Mouse (Mus musculus): ENCODE measurements at regions not wholly inside any gene's neighbourhood (a gene's known extent, or its start where the extent isn't known, plus 50 kb on each side); places are given as distances from the start of the nearest gene placed in this dataset.

DNA sequence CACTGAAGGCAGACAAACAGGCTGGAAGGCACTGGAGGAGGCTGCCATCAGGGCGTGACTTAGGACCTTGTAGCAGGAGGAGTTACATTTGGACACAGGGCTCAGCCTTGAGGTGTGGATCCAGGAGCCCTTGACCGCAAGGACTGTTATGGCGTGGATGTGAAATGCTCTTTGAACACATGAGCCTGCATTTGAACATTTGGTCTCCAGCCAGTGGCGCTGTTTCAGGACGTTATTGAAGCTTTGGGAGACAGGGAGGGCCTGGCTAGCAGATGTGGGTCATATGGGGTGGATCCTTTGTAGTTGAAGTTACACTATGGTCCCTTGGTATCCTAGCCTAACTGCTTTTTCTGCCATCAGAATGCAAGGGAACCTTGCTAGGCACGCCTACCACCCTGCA lies 87.0 kb upstream of the Twist2 start:
- Histone ChIP-seq H3K4me1 (ENCODE audit: insufficient read depth, low read depth, low read length) (no peaks in the 10 kb centered on the region), H3K4me3 (ENCODE audit: low read depth, low read length) (no peak overlapping the region), H3K36me3 (replicated peaks) (no peaks in the 10 kb centered on the region), H3K9me3 (replicated peaks) (no peaks in the 10 kb centered on the region), H3K27me3 (ENCODE audit: insufficient read depth, low read length) (peaks cover 4% of the 10 kb centered on the region; the same call in 1 of the 2 replicates)
- ATAC-seq (ENCODE audit: extremely low read depth, insufficient number of reproducible peaks, low FRiP score, poor library complexity, severe bottlenecking) (no peak), DNase-seq (ENCODE audit: low spot score) (no peak)
- TF ChIP-seq TAL1 (conservative IDR thresholded peaks at IDR 0.05; ENCODE audit: low read depth, low read length), result no peak
- no peak for TF ChIP-seq GATA2 (IDR thresholded peaks at IDR 0.05; ENCODE audit: borderline replicate concordance, low read depth, low read length)

DNA sequence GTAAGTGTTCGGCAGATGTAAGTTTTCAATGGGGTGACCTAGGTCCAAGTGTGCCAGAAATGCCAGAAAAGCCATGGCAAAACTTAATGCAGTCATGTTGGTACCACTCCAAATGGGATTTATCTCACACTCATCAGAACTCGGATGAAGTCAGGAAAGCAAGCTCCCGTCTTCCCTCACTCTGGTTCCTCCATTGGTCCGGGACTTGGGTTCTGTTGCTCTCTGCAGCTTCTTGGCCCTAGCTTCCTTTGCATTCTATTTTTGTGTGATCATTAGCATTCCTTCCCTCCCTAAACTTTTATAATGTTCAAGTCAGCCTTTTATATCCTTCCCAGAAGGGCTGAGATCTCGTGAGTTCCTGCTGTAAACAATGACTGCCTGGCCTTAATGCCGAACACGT lies 85.9 kb upstream of the Twist2 start:
- TF ChIP-seq CTCF (IDR thresholded peaks at IDR 0.05; ENCODE audit: low read depth, low read length), result no peak
- no peak for TF ChIP-seq TAL1 (conservative IDR thresholded peaks at IDR 0.05; ENCODE audit: low read depth, low read length)
- TF ChIP-seq POLR2AphosphoS5 (IDR thresholded peaks at IDR 0.05; ENCODE audit: insufficient replicate concordance, low read depth, low read length), result no peak
- TF ChIP-seq GATA2 (IDR thresholded peaks at IDR 0.05; ENCODE audit: borderline replicate concordance, low read depth, low read length), result no peak
- ATAC-seq (ENCODE audit: extremely low read depth, insufficient number of reproducible peaks, low FRiP score, poor library complexity, severe bottlenecking), result no peak
- Histone ChIP-seq H3K27me3 (ENCODE audit: insufficient read depth, low read length) (no peaks in the 10 kb centered on the region; the same call in 1 of the 2 replicates), H3K36me3 (replicated peaks) (no peaks in the 10 kb centered on the region), H3K4me1 (ENCODE audit: insufficient read depth, low read depth, low read length) (no peaks in the 10 kb centered on the region; the same call in 1 of the 2 replicates), H3K9me3 (replicated peaks) (no peaks in the 10 kb centered on the region), H3K4me3 (ENCODE audit: low read depth, low read length) (no peak overlapping the region)
- DNase-seq (ENCODE audit: low spot score), result no peak

DNA sequence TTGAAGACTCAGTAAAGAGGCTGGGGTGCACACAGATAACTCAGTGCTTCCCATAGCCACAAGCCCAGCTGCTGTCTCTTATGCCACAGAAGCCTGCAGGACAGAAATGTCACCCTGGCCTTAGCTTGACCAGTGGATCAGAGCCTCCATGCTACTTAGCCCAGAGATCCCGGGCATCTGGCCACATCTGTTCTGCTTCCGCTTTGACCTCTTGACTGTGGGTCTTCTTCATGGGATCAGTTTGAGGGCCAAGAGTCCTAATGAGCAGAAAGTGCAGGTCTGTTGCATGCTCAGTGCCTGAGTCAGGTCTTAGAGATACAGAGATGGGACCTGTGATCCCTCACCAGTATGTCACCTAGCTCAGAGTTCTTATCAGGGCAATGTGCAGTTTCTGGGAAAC lies 85.5 kb upstream of the Twist2 start:
- no peak for ATAC-seq (ENCODE audit: extremely low read depth, insufficient number of reproducible peaks, low FRiP score, poor library complexity, severe bottlenecking)
- Histone ChIP-seq H3K4me3 (ENCODE audit: low read depth, low read length) (no peak overlapping the region), H3K27me3 (ENCODE audit: insufficient read depth, low read length) (no peaks in the 10 kb centered on the region; the same call in 1 of the 2 replicates), H3K36me3 (replicated peaks) (no peaks in the 10 kb centered on the region), H3K9me3 (replicated peaks) (no peaks in the 10 kb centered on the region), H3K4me1 (ENCODE audit: insufficient read depth, low read depth, low read length) (peaks cover 3% of the 10 kb centered on the region; the same call in 1 of the 2 replicates)
- no peak for TF ChIP-seq TAL1 (conservative IDR thresholded peaks at IDR 0.05; ENCODE audit: low read depth, low read length)
- no peak for TF ChIP-seq GATA1 (IDR thresholded peaks at IDR 0.05; ENCODE audit: borderline replicate concordance, low read length)
- TF ChIP-seq CTCF (IDR thresholded peaks at IDR 0.05; ENCODE audit: low read depth, low read length), result no peak
- TF ChIP-seq POLR2AphosphoS5 (IDR thresholded peaks at IDR 0.05; ENCODE audit: insufficient replicate concordance, low read depth, low read length), result no peak
- no peak for TF ChIP-seq GATA2 (IDR thresholded peaks at IDR 0.05; ENCODE audit: borderline replicate concordance, low read depth, low read length)
- DNase-seq (ENCODE audit: low spot score), result no peak

DNA sequence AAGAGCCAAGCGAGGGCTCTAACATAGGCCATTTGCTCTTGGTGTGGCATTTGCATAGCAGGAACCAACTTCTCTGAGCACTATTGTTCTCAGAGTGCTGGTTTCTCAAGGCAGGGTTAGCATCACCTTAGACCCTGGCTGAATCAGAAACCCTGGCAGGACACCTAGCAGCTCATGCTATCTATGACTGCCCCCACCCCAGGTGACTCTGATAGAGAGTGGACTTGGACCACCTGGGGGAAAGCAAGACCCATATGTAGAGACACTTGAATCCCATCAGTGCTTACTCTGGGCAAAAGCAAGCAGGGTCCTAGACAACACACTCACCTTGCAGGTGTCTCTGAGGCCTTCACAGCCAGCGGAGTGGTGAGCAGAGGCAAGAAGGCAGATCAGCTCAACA lies 84.4 kb upstream of the Twist2 start:
- no peaks in the 10 kb centered on the region; the same call in 1 of the 2 replicates for H3K27me3 ChIP-seq (ENCODE audit: insufficient read depth, low read length)
- H3K4me3 ChIP-seq (ENCODE audit: low read depth, low read length), result no peak overlapping the region
- ATAC-seq (ENCODE audit: extremely low read depth, insufficient number of reproducible peaks, low FRiP score, poor library complexity, severe bottlenecking) (no peak), DNase-seq (ENCODE audit: low spot score) (no peak)
- H3K4me1 ChIP-seq (ENCODE audit: insufficient read depth, low read depth, low read length), result peaks cover 4% of the 10 kb centered on the region; the same call in 1 of the 2 replicates
- H3K36me3 ChIP-seq (replicated peaks), result no peaks in the 10 kb centered on the region
- TF ChIP-seq TAL1 (conservative IDR thresholded peaks at IDR 0.05; ENCODE audit: low read depth, low read length), result no peak
- no peak for TF ChIP-seq GATA2 (IDR thresholded peaks at IDR 0.05; ENCODE audit: borderline replicate concordance, low read depth, low read length)
- no peak for TF ChIP-seq CTCF (IDR thresholded peaks at IDR 0.05; ENCODE audit: low read depth, low read length)
- no peak for TF ChIP-seq POLR2AphosphoS5 (IDR thresholded peaks at IDR 0.05; ENCODE audit: insufficient replicate concordance, low read depth, low read length)
- TF ChIP-seq GATA1 (IDR thresholded peaks at IDR 0.05; ENCODE audit: borderline replicate concordance, low read length), result no peak
- H3K9me3 ChIP-seq (replicated peaks), result no peaks in the 10 kb centered on the region

DNA sequence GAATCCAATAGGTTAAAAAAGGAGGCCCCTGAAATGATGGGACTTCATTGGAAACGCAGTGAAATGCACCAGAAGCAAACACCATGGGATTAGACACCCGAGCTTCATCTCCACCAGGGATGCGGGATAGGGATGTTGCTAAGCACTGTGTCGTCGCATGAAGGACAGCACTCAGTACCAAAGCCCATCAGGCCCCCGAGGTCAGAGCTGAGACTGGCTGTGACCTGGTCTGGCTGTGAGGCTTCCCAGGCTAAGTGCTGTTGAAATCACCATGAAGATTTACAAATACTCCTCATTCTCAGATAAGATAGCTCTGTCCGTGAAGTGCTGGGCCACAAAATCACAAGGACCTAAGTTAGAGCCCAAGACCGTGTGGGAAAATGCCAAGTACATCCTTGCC lies 83.3 kb upstream of the Twist2 start:
- H3K9me3 ChIP-seq (replicated peaks), result no peaks in the 10 kb centered on the region
- ATAC-seq (ENCODE audit: extremely low read depth, insufficient number of reproducible peaks, low FRiP score, poor library complexity, severe bottlenecking) (no peak), DNase-seq (ENCODE audit: low spot score) (no peak)
- no peaks in the 10 kb centered on the region; the same call in 1 of the 2 replicates for H3K27me3 ChIP-seq (ENCODE audit: insufficient read depth, low read length)
- TF ChIP-seq TAL1 (conservative IDR thresholded peaks at IDR 0.05; ENCODE audit: low read depth, low read length), result no peak
- no peak for TF ChIP-seq CTCF (IDR thresholded peaks at IDR 0.05; ENCODE audit: low read depth, low read length)
- no peak for TF ChIP-seq GATA2 (IDR thresholded peaks at IDR 0.05; ENCODE audit: borderline replicate concordance, low read depth, low read length)
- TF ChIP-seq POLR2AphosphoS5 (IDR thresholded peaks at IDR 0.05; ENCODE audit: insufficient replicate concordance, low read depth, low read length), result no peak
- TF ChIP-seq GATA1 (IDR thresholded peaks at IDR 0.05; ENCODE audit: borderline replicate concordance, low read length), result no peak
- no peak overlapping the region for H3K4me3 ChIP-seq (ENCODE audit: low read depth, low read length)
- H3K36me3 ChIP-seq (replicated peaks), result no peaks in the 10 kb centered on the region
- H3K4me1 ChIP-seq (ENCODE audit: insufficient read depth, low read depth, low read length), result peaks cover 4% of the 10 kb centered on the region; the same call in 1 of the 2 replicates

DNA sequence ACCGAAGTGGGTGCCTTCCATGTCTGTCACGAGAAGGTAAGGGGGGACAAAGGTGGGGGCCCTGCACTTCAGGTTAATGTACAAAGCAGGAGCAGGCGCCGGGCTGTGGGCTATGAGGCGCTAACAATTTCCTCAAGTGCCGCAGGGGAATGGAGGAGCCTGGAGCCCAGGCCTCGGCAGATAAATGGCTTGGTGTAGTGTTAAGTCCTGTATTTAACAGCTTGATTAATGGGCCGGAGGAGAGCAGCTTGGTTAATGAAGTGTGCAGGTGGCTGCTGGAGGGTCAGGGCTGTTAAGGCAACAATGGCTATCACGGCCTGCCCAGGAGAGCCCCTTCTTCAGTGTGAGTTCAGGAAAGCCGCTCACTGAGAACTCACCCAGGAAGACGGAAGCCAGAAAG lies 72.0 kb upstream of the Twist2 start:
- Histone ChIP-seq H3K27me3 (ENCODE audit: insufficient read depth, low read length) (peaks cover 2% of the 10 kb centered on the region), H3K9me3 (replicated peaks) (no peaks in the 10 kb centered on the region), H3K4me1 (ENCODE audit: insufficient read depth, low read depth, low read length) (no peaks in the 10 kb centered on the region), H3K4me3 (ENCODE audit: low read depth, low read length) (no peak overlapping the region), H3K36me3 (replicated peaks) (no peaks in the 10 kb centered on the region)
- no peak for TF ChIP-seq GATA2 (IDR thresholded peaks at IDR 0.05; ENCODE audit: borderline replicate concordance, low read depth, low read length)
- no peak for TF ChIP-seq TAL1 (conservative IDR thresholded peaks at IDR 0.05; ENCODE audit: low read depth, low read length)
- TF ChIP-seq POLR2AphosphoS5 (IDR thresholded peaks at IDR 0.05; ENCODE audit: insufficient replicate concordance, low read depth, low read length), result no peak
- no peak for TF ChIP-seq CTCF (IDR thresholded peaks at IDR 0.05; ENCODE audit: low read depth, low read length)
- no peak for TF ChIP-seq GATA1 (IDR thresholded peaks at IDR 0.05; ENCODE audit: borderline replicate concordance, low read length)
- ATAC-seq (ENCODE audit: extremely low read depth, insufficient number of reproducible peaks, low FRiP score, poor library complexity, severe bottlenecking), result no peak
- DNase-seq (ENCODE audit: low spot score), result no peak

DNA sequence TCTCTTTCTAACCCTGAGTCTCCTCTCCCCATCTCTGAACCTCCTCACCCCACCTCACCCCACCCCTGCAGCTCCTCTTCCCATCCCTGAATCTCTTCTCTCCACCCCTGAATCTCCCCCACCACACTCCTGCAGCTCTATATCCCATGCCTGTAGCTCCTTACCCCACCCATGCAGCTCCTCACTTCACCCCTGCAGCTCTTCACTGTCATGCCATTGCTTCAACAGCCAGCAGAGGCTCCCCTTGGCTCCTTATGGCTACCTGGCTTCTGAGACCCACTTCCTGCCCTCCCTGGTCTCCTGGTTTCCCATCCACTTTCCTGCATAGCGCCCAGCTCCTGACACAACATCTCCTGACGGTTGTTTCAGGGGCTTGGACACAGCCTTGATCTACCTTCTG lies 71.0 kb upstream of the Twist2 start:
- peaks cover 2% of the 10 kb centered on the region for H3K27me3 ChIP-seq (ENCODE audit: insufficient read depth, low read length)
- no peaks in the 10 kb centered on the region for H3K36me3 ChIP-seq (replicated peaks)
- TF ChIP-seq GATA2 (IDR thresholded peaks at IDR 0.05; ENCODE audit: borderline replicate concordance, low read depth, low read length) (no peak), CTCF (IDR thresholded peaks at IDR 0.05; ENCODE audit: low read depth, low read length) (no peak), GATA1 (IDR thresholded peaks at IDR 0.05; ENCODE audit: borderline replicate concordance, low read length) (no peak), POLR2AphosphoS5 (IDR thresholded peaks at IDR 0.05; ENCODE audit: insufficient replicate concordance, low read depth, low read length) (no peak), TAL1 (conservative IDR thresholded peaks at IDR 0.05; ENCODE audit: low read depth, low read length) (no peak)
- ATAC-seq (ENCODE audit: extremely low read depth, insufficient number of reproducible peaks, low FRiP score, poor library complexity, severe bottlenecking) (no peak), DNase-seq (ENCODE audit: low spot score) (no peak)
- H3K9me3 ChIP-seq (replicated peaks), result no peaks in the 10 kb centered on the region
- H3K4me3 ChIP-seq (ENCODE audit: low read depth, low read length), result no peak overlapping the region
- no peaks in the 10 kb centered on the region for H3K4me1 ChIP-seq (ENCODE audit: insufficient read depth, low read depth, low read length)
